Comparison of ENCODE assay signal across 18 mouse cellular contexts in the genomic region with DNA sequence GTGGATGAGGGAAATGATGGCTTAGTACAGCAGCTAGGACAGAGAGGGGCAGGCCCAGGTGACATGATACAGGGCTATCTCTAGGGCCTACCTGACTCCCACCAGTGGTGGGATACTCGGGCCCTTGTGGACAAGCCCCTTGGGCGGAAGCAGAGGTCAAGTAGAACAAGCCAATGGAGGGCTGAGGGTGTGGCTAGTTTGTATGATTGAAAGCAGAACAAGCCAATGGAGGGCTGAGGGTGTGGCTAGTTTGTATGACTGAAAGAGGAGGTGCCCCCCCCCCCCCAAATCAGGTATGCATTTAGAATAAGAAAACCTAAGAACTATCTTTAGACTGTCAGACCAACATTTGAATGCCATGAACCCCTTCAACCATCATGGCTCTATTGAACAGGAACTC. TPM values are rescaled to one million over a fixed set of nuclear protein-coding genes. Genes with fewer than 3 reads are reported as not detected.
DNase-seq lines count a peak whose midpoint lies in the region; ATAC-seq lines count a peak whose summit lies in the region.
"Had no signal": no experiment of that assay in that cellular context is flagged by ENCODE, and none has a peak within 500 bp of the region (broad histone marks: within the 10 kb centered on the region; RNA-seq: fewer than 3 reads in every experiment).

No protein-coding gene starts in this region.

- peaks cover 8% of the 10 kb centered on the region for H3K4me1 ChIP-seq in lung, embryonic 16.5 days (replicated peaks; ENCODE audit: control insufficient read depth, insufficient read depth, low read length)

- peak overlapping the region; percentile 45 for H3K4me2 ChIP-seq in lung, embryonic 16.5 days (ENCODE audit: low read depth, low read length)
- H3K4me2 ChIP-seq: forebrain, embryonic 15.5 days; midbrain, embryonic 11.5 days had no signal

- peak overlapping the region; percentile 76 for H3K27ac ChIP-seq in lung, embryonic 16.5 days (ENCODE audit: low read length)
- H3K27ac ChIP-seq: forebrain, embryonic 15.5 days; liver, embryonic 13.5 days had no signal

- no peaks in the 10 kb centered on the region for H3K9me3 ChIP-seq in lung, embryonic 16.5 days (ENCODE audit: control insufficient read depth, low read length)
- H3K9me3 ChIP-seq: forebrain, embryonic 15.5 days; liver, embryonic 13.5 days had no signal

- no peak overlapping the region for H3K9ac ChIP-seq in lung, embryonic 16.5 days (ENCODE audit: low read length)
- H3K9ac ChIP-seq: forebrain, embryonic 15.5 days; liver, embryonic 13.5 days had no signal

- peak; percentile 44 to 57 for DNase-seq in adrenal gland, adult (ENCODE audit: inconsistent age in 2 of 2, low spot score in 1 of 2)
- no peak for DNase-seq in adrenal gland, postnatal 10 days
- peak; percentile 53 for DNase-seq in kidney, adult 18-20 months
- DNase-seq in kidney, postnatal 4 days, result no peak
- DNase-seq in ZHBTc4 (ENCODE audit: low read depth, low spot score), result peak; percentile 41
- no peak for DNase-seq in left cerebral cortex, adult 9 months (ENCODE audit: low spot score in 2 of 2)
- DNase-seq in right cerebral cortex, adult 18-20 months, result no peak
- DNase-seq: cerebellum, adult 9-11 months; liver, embryonic 13.5 days had no signal

- no peaks in the 10 kb centered on the region for H3K27me3 ChIP-seq in lung, embryonic 16.5 days (ENCODE audit: control insufficient read depth, insufficient read depth, low read depth, low read length)
- H3K27me3 ChIP-seq: forebrain, embryonic 15.5 days had no signal

- no peak overlapping the region; the same call in 1 of the 2 replicates for H3K4me3 ChIP-seq in lung, embryonic 16.5 days (ENCODE audit: low read length)
- H3K4me3 ChIP-seq: forebrain, embryonic 15.5 days; liver, embryonic 13.5 days had no signal

- ATAC-seq in lung, embryonic 16.5 days (ENCODE audit: low read depth), result no peak
- ATAC-seq: forebrain, embryonic 15.5 days; hindbrain, embryonic 16.5 days had no signal

- 42% methylated on average over 2 of the region's 2 CpGs for WGBS in lung, embryonic 16.5 days

- no peaks in the 10 kb centered on the region for H3K36me3 ChIP-seq in lung, embryonic 16.5 days (ENCODE audit: control insufficient read depth, insufficient read depth, low read length)
- H3K36me3 ChIP-seq: forebrain, embryonic 15.5 days; liver, embryonic 13.5 days had no signal

RNA-seq across cellular contexts. Expression of gene Egfl7, which starts 2.4 kb away (rescaled TPM):
- 100 to 1,000 TPM; 210 to 304 TPM for total RNA-seq in adrenal gland, postnatal 10 days (2021)
- polyA plus RNA-seq in lung, embryonic 16.5 days (2015; fragmentation: Nextera tagmentation; extraction: Ambion mirVana), result 371 and 375 TPM in 2 replicates

RNA-seq across cellular contexts. Expression of gene Gm20532, which starts 4.2 kb away (rescaled TPM):
- not detected for total RNA-seq in adrenal gland, postnatal 10 days (2021)
- not detected in 2 replicates for polyA plus RNA-seq in lung, embryonic 16.5 days (2015; fragmentation: Nextera tagmentation; extraction: Ambion mirVana)
- total RNA-seq: gastrocnemius, postnatal 4 days had no signal
- polyA plus RNA-seq: embryonic facial prominence, embryonic 14.5 days; forebrain, embryonic 15.5 days; hindbrain, embryonic 16.5 days; liver, embryonic 13.5 days; midbrain, embryonic 11.5 days; neural tube, embryonic 11.5 days; stomach, embryonic 14.5 days; urinary bladder, adult 2 months had no signal

RNA-seq across cellular contexts. Expression of gene Agpat2, which starts 22.0 kb away (rescaled TPM):
- total RNA-seq in adrenal gland, postnatal 10 days (2021), result 100 to 1,000 TPM; 333 to 433 TPM
- polyA plus RNA-seq in lung, embryonic 16.5 days (2015; fragmentation: Nextera tagmentation; extraction: Ambion mirVana), result 43.0 and 44.8 TPM in 2 replicates

RNA-seq across cellular contexts. Expression of gene Fam69b, which starts 46.1 kb away (rescaled TPM):
- 10 to 100 TPM in 1 of 2 experiments, 1 to 10 TPM in 1; 9.1 to 17.1 TPM for total RNA-seq in adrenal gland, postnatal 10 days (2021)
- polyA plus RNA-seq in lung, embryonic 16.5 days (2015; fragmentation: Nextera tagmentation; extraction: Ambion mirVana), result 16.5 and 17.1 TPM in 2 replicates

Comparison
In these comparisons a context has a peak if more than half of its experiments do, and no peak if none do; other contexts are left out.
1. DNase-seq: peak in adrenal gland, adult (2 of 2), kidney, adult 18-20 months (single experiment) and ZHBTc4 (single experiment); none in adrenal gland, postnatal 10 days (single experiment), kidney, postnatal 4 days (0 of 2), left cerebral cortex, adult 9 months (0 of 2) and right cerebral cortex, adult 18-20 months (single experiment).